Mouse (Mus musculus): ENCODE results near the gene Cldn14.

The Cldn14 gene

DNA sequence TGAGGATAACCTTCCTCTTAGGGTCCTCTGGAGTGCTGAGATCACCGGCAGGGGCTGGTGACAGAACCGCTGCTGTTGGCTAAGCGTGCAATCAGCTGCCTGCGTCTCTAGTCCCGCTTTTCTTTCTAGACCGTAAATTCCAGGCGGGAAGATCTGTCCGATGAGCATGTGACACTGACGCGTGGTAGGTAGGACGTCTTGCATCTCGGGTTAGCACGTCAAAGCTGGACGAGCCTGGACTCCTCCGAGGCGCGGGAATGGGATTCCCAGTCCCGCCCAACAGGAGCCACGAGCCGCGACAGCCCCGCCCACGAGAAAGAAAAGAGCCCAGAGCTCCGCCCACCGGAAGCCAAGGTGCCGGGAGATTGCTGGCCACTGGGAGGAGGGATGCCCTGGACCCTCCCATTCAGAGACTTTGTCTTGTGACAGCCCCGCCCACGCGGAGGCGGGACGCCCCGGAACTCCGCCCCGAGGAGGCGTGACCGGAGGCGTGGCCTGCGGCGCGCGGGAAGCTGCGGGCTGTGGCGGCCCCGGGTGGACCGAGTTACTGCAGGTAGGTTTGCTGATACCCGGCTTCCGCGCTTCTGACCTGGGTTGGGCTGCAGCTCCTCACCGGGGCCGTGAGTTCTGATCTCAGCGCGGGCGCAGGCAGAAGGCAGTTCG lies 125.1 kb downstream of the Cldn14 start, which contains the start of gene Chaf1b:
TSS of gene Chaf1b (plus strand) at position 479 of the 663 bp plus-strand sequence.
- POLR2A ChIA-PET = interaction anchor here (0.6 to 6.4 kb wide), 84 partner anchors 9 to 669 kb away, joined by 3 to 47 read pairs (median 4); partner anchors contain the start of genes Morc3 (in 4 of the 4), Dop1b (in 2 of the 4), Cbr3 (in 1 of the 4) and Pigp (in 1 of the 4)
- CTCF ChIA-PET = interaction anchor here in 3 of 4 experiments (0.6 to 1.8 kb wide), 19 partner anchors 10 to 430 kb away, joined by 3 to 10 read pairs (median 3); partner anchors contain the start of genes Hlcs (in 1 of the 3) and Morc3 (in 1 of the 3)

DNA sequence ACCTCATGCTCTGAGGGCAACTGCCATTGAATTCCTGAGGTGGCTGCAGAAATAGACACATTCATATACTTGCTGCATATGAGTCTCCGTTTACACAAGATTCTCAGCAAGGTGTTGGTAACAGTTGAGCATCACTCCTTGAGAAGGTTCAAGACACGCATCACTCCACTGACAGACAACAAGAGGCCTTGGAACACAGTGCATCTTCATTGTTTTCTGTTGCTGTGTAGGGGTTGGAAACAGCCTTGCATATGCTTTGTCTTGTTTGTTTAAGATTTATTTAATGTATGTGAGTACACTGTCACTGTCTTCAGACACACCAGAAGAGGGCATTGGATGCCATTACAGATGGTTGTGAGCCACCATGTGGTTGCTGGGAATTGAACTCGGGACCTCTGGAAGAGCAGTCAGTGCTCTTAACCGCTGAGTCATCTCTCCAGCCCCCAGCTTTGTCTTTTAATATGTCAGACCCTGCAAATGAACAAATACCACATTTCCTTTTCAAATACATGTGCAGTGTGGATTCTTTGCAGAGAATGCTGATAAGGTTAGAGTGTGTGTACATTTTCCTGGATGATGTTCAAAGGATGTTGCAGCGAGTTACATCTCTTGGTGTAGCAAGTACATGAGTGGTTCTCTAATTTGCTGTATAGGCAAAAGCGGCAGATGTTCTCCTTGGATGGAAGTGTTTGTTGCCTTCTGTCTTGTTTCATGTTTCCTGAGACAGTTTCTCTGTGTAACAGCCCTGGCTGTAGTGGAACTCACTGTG lies 130.8 kb downstream of the Cldn14 start:
- ChIA-PET POLR2A (interaction anchor here in 2 of 4 experiments (1.1 to 3.0 kb wide), 6 partner anchors 12 to 82 kb away, joined by 3 to 15 read pairs (median 6); no protein-coding TSS in a partner anchor), CTCF (interaction anchor here (0.6 kb wide), 4 partner anchors 13 to 74 kb away, joined by 3 read pairs; no protein-coding TSS in a partner anchor)

DNA sequence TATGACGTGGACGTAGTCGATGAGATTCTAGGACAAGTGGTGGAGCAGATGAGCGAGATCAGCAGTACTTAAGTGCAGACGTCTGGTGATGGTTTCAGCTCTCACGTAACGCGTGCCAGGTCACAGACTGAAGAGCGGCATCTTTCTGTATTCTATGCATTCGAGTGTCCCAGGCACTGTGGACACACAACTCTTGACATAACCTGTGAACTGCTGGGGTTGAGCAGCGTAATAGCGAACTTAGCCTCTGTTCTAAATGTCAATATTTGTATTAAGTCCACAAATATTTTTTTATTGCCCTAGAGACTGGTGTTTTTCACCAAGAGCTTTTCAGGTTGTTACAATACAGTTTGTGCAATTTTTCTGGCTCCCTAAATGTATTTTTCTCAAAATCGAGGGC lies 133.8 kb downstream of the Cldn14 start:
- CTCF ChIA-PET = interaction anchor here in 1 of 4 experiments (0.6 kb wide), 1 partner anchor 34 kb away, joined by 7 read pairs; no protein-coding TSS in a partner anchor
- POLR2A ChIA-PET = interaction anchor here in 2 of 4 experiments (0.6 to 3.7 kb wide), 7 partner anchors 9 to 44 kb away, joined by 3 to 15 read pairs (median 4); partner anchors contain the start of genes Chaf1b (in 1 of the 2) and Morc3 (in 1 of the 2)

All from embryonic stem cell, embryonic (primary cell).